Mouse (Mus musculus) hindbrain, embryonic 11.5 days (tissue): ENCODE data around the gene Noxo1. TPM values are rescaled to one million over a fixed set of nuclear protein-coding genes. Genes with fewer than 3 reads are reported as not detected.
"Not testable (repeated sequence)": the region's sequence is repeated elsewhere in the genome, so short reads cannot be mapped to it uniquely, and the experiment has no call there.

Source experiments
- ATAC-seq: fragments of 200-750 bp; cut with Nextera tagmentation; 2 replicates; pipeline ENCODE4 v1.8.0; 2017; ENCODE audit warnings: mild to moderate bottlenecking, moderate TSS enrichment, moderate library complexity; ENCODE audit not compliant: low FRiP score
- DNase-seq: peaks from one replicate; pipeline ENCODE4 v3.0.0-alpha.2; 2015; ENCODE audit warnings: low spot score
- H3K27ac ChIP-seq: fragments of 300-500 bp; sonication (generic); 2 replicates; pipeline ENCODE4 v1.5.1; 2014; ENCODE audit warnings: mild to moderate bottlenecking, low read depth, low read length
- H3K27me3 ChIP-seq: fragments of 300-500 bp; sonication (generic); 2 replicates; pipeline ENCODE4 v1.6.1; 2014; ENCODE audit warnings: mild to moderate bottlenecking, low read length, moderate library complexity, mixed read lengths; ENCODE audit not compliant: control insufficient read depth, insufficient read depth
- H3K36me3 ChIP-seq: fragments of 300-500 bp; sonication (generic); 2 replicates; pipeline ENCODE4 v1.6.1; 2014; ENCODE audit warnings: mild to moderate bottlenecking, low read length, moderate library complexity, mixed read lengths; ENCODE audit not compliant: control insufficient read depth, insufficient read depth
- H3K4me1 ChIP-seq: fragments of 300-500 bp; sonication (generic); replicated peaks from 2 replicates; pipeline ENCODE4 v1.6.1; 2014; ENCODE audit warnings: low read length, mixed read lengths; ENCODE audit not compliant: control insufficient read depth, insufficient read depth
- H3K4me2 ChIP-seq: fragments of 300-500 bp; sonication (generic); replicated peaks from 2 replicates; pipeline ENCODE4 v1.6.1; 2014; ENCODE audit warnings: mild to moderate bottlenecking, low read depth, low read length
- H3K4me3 ChIP-seq: fragments of 300-500 bp; sonication (generic); 2 replicates; pipeline ENCODE4 v1.5.1; 2014; ENCODE audit warnings: low read depth, low read length
- H3K9ac ChIP-seq: fragments of 300-500 bp; sonication (generic); 2 replicates; pipeline ENCODE4 v1.6.1; 2014; ENCODE audit warnings: low read depth, low read length
- H3K9me3 ChIP-seq: fragments of 300-500 bp; sonication (generic); 2 replicates; pipeline ENCODE4 v1.6.1; 2016; ENCODE audit warnings: low read length; ENCODE audit not compliant: control insufficient read depth
- WGBS: fragments of 180-500 bp; shearing (Covaris S2); extraction: QIAGEN DNeasy Blood & Tissue Kit; methylation state at CpG from one replicate; pipeline ENCODE4 v1.1.7; 2014; 5-methylcytosine and 5-hydroxymethylcytosine counted together
- polyA plus RNA-seq: library from polyadenylated mRNA; unstranded; fragments of >200 nt; fragmentation: Nextera tagmentation; extraction: Ambion mirVana; gene quantifications from 2 replicates; pipeline ENCODE4 v1.2.1, GENCODE M21; 2014

The Noxo1 gene
- polyA plus RNA-seq, 1 experiment from 2014 or later: 1.5 TPM

- Histone ChIP-seq H3K4me2 (peak within 1 kb of the TSS; percentile 55), H3K9ac (peak within 1 kb of the TSS; percentile 51), H3K4me3 (peak within 1 kb of the TSS; percentile 42), H3K4me1 (no peaks in the 10 kb centered on the region; the same call in 1 of the 2 replicates), H3K27ac (0 out of 2 replicates have a peak within 1 kb of the TSS, but pooled peaks have one; percentile 27), H3K9me3 (no peaks in the 10 kb centered on the region), H3K36me3 (peaks cover 13% of the 10 kb centered on the region; the same call in 1 of the 2 replicates), H3K27me3 (no peaks in the 10 kb centered on the region)
- ATAC-seq (peak; percentile 86), DNase-seq (peak; percentile 98)
- WGBS: 5% methylated on average over 32 of the region's 32 CpGs
Observed at GRCm38 (mm10) chr17:24706982-24707800, 11.2 kb downstream of the Noxo1 start, which contains the start of gene Tbl3. Tbl3 (minus strand) TSS chr17:24707660.

- Histone ChIP-seq H3K27me3 (no peaks in the 10 kb centered on the region), H3K4me1 (no peaks in the 10 kb centered on the region; the same call in 1 of the 2 replicates), H3K4me3 (peak overlapping the region; percentile 42), H3K9ac (peak overlapping the region; percentile 51), H3K27ac (0 out of 2 replicates have a peak overlapping the region, but pooled peaks have one; percentile 27), H3K4me2 (peak overlapping the region; percentile 55), H3K9me3 (no peaks in the 10 kb centered on the region), H3K36me3 (peaks cover 13% of the 10 kb centered on the region; the same call in 1 of the 2 replicates)
- 6% methylated on average over 24 of the region's 24 CpGs for WGBS
- ATAC-seq: peak; percentile 63
- no peak for DNase-seq
Observed at GRCm38 (mm10) chr17:24707801-24708425, 11.9 kb downstream of the Noxo1 start.

- Histone ChIP-seq H3K4me2 (no peak overlapping the region), H3K9me3 (no peaks in the 10 kb centered on the region), H3K27ac (no peak overlapping the region), H3K36me3 (peaks cover 13% of the 10 kb centered on the region; the same call in 1 of the 2 replicates), H3K27me3 (no peaks in the 10 kb centered on the region), H3K4me1 (no peaks in the 10 kb centered on the region; the same call in 1 of the 2 replicates), H3K9ac (no peak overlapping the region), H3K4me3 (no peak overlapping the region)
- DNase-seq (no peak), ATAC-seq (no peak)
- WGBS: 35% methylated on average over 2 of the region's 2 CpGs
Observed at GRCm38 (mm10) chr17:24708646-24709045, 12.6 kb downstream of the Noxo1 start.

GRCm38 (mm10) chr17:24715556-24715955 lies 19.5 kb downstream of the Noxo1 start:
- ATAC-seq (no peak), DNase-seq (no peak)
- H3K9me3 ChIP-seq: no peaks in the 10 kb centered on the region
- WGBS: 78% methylated on average over 6 of the region's 6 CpGs
- 0 out of 2 replicates have a peak, but pooled peaks cover 2% of the 10 kb centered on the region for H3K36me3 ChIP-seq
- H3K27ac ChIP-seq: no peak overlapping the region
- no peaks in the 10 kb centered on the region for H3K4me1 ChIP-seq
- H3K9ac ChIP-seq: no peak overlapping the region
- H3K4me2 ChIP-seq: no peak overlapping the region
- H3K4me3 ChIP-seq: no peak overlapping the region
- no peaks in the 10 kb centered on the region for H3K27me3 ChIP-seq

DNA sequence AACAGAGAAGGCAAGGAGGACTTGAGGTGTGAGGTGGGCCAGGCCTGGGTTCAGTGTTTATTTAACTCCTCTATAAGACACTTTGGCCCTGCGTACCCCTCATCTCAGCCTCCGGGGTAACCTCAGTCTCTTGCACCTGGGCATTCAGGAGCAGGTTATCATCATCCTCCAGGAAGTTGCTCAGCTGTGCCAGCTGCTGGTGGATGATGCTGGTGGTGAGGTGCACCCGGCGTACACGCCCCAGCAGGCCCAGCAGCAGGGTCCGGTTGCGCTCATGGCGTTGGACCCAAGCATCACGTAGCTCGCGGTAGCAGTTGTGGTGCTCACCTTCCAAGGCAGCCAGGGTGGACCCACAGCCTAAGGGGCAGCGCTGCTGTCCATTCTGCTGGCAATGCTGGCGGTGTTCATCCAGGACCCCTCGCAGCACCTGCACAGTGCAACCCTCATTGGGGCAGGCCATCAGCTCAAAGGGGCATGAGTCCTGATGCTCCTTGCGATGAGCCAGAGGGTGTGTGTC lies 20.2 kb downstream of the Noxo1 start:
- Histone ChIP-seq H3K4me2 (no peak overlapping the region), H3K27me3 (no peaks in the 10 kb centered on the region), H3K36me3 (0 out of 2 replicates have a peak, but pooled peaks cover 2% of the 10 kb centered on the region), H3K27ac (no peak overlapping the region), H3K9me3 (no peaks in the 10 kb centered on the region), H3K4me1 (peaks cover under 1% of the 10 kb centered on the region; the same call in 1 of the 2 replicates), H3K9ac (no peak overlapping the region), H3K4me3 (no peak overlapping the region)
- WGBS: 94% methylated on average over 15 of the region's 15 CpGs
- ATAC-seq (no peak), DNase-seq (no peak)

GRCm38 (mm10) chr17:24717943-24718342 lies 21.9 kb downstream of the Noxo1 start, which contains the start of the genes Rnf151 and Rps2:
Rnf151 (minus strand) TSS chr17:24718063.
Rps2 (plus strand) TSS chr17:24718116.
- DNase-seq (no peak), ATAC-seq (no peak)
- Histone ChIP-seq H3K36me3 (0 out of 2 replicates have a peak, but pooled peaks cover 6% of the 10 kb centered on the region), H3K4me2 (peak within 1 kb of the TSS; percentile 61), H3K9me3 (no peaks in the 10 kb centered on the region), H3K4me3 (peak within 1 kb of the TSS; percentile 75), H3K9ac (no peak within 1 kb of the TSS), H3K27me3 (no peaks in the 10 kb centered on the region), H3K27ac (no peak within 1 kb of the TSS), H3K4me1 (peaks cover 6% of the 10 kb centered on the region)
- 86% methylated on average over 4 of the region's 4 CpGs for WGBS

- ATAC-seq, H3K27me3 ChIP-seq, H3K9me3 ChIP-seq, DNase-seq, H3K36me3 ChIP-seq, H3K27ac ChIP-seq: not testable (repeated sequence)
- H3K4me1 ChIP-seq: peaks cover 10% of the 10 kb centered on the region
- peak overlapping the region; percentile 61 for H3K4me2 ChIP-seq
- H3K4me3 ChIP-seq: peak overlapping the region; percentile 75
- H3K9ac ChIP-seq: peak overlapping the region; percentile 81; the same call in 1 of the 2 replicates
- WGBS: 60% methylated on average over 5 of the region's 5 CpGs
Observed at GRCm38 (mm10) chr17:24718938-24719337, 22.9 kb downstream of the Noxo1 start.

DNA sequence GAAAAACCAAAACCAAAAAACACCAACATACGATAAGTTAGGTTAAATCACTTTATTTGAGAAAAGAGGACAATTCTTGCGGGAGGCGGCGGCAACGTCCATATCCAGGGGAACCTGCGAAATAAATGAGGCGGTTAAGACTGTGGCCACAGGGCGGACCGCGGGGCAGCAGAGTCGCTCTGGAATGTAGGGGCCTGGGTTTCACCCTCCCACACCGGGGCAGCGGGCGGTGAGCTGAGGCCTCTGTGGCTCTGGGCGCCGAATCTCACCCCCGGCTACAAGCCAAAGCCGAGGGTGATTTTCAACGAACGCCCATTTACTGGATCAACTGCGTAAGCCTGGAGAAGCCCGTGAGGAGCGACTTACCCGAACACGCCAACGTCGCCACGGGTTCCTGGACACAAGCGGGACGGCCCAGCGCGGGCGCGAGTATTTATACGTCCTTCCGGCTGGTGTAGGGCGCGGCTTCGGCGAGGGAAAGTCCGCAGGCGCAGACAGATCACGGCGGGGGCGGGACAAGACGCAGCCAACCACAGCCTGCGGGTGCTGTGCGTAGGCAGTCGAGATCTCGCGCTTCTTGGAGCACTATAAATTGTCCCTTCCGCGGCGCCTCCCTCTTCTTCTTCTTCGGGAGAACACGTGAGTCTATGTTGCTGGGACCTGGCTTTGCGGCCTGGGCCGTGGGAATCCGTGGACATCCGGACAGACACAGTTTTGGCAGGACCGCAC lies 23.6 kb downstream of the Noxo1 start:
- ATAC-seq: peak; percentile 97
- Histone ChIP-seq H3K27ac (peak overlapping the region; percentile 56), H3K9me3 (no peaks in the 10 kb centered on the region), H3K9ac (peak overlapping the region; percentile 81), H3K36me3 (0 out of 2 replicates have a peak, but pooled peaks cover 6% of the 10 kb centered on the region), H3K4me1 (peaks cover 10% of the 10 kb centered on the region), H3K4me3 (peak overlapping the region; percentile 75), H3K4me2 (peak overlapping the region; percentile 80), H3K27me3 (no peaks in the 10 kb centered on the region)
- under 1% methylated on average over 58 of the region's 61 CpGs for WGBS
- peak; percentile 98 for DNase-seq
